Mouse (Mus musculus): ENCODE measurements around the gene Tpk1. TPM values are rescaled to one million over a fixed set of nuclear protein-coding genes. Genes with fewer than 3 reads are reported as not detected.
"Not testable (repeated sequence)": the region's sequence is repeated elsewhere in the genome, so short reads cannot be mapped to it uniquely, and the experiment has no call there.

The Tpk1 gene
- polyA plus RNA-seq, 1 experiment from 2014 or later, result 7.8 TPM

DNA sequence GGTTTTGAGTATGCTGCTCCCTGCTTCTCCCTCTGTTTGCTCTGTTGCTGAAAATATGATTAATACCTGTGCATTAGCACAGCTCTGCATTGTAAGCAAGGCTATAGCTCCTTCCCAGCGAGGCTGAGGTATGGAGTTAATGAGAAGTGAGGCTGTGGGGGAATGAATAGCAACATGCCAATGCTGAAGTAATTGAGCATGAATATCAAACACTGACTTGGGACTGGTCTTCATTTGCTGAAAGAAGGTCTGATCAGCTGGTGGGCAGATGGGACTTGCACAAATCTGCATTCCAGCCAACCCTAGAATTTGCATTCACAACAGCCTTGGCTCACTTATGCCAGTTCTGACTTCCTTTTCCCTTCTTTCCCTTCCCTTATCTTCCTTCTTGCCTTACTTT, 144.0 kb downstream of the Tpk1 start:
- Histone ChIP-seq H3K4me3 (ENCODE audit: inconsistent target) (no peak overlapping the region), H3K79me2 (ENCODE audit: inconsistent target) (no peaks in the 10 kb centered on the region), H3K27ac (no peak overlapping the region), H3K36me3 (ENCODE audit: inconsistent target) (no peaks in the 10 kb centered on the region)
- 92% methylated on average over 1 of the region's 1 CpGs for WGBS (ENCODE audit: missing documents)

DNA sequence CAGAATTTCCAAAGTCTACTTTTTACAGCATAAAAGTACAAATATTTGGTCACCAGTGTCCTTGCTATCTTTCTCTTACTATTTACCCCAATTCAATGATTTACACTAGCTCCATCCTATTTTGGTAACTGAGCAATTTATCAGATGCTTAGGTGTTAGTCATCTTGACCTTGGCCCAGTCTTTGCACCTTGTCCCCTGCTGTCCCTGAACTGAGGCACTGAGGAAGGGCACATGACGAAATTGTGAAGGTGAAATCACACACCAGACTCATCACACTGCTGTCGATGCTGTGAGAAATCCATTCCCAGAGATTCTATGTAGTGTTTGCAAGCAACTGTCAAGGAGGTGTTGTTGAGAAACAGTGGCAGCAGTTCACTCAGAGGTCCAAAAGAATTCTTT, 145.9 kb downstream of the Tpk1 start:
- Histone ChIP-seq H3K27ac (no peak overlapping the region), H3K79me2 (ENCODE audit: inconsistent target) (no peaks in the 10 kb centered on the region), H3K4me3 (ENCODE audit: inconsistent target) (no peak overlapping the region), H3K36me3 (ENCODE audit: inconsistent target) (no peaks in the 10 kb centered on the region)
- WGBS (ENCODE audit: missing documents), result 82% methylated on average over 2 of the region's 2 CpGs

- Histone ChIP-seq H3K4me3 (ENCODE audit: inconsistent target) (no peak overlapping the region), H3K36me3 (ENCODE audit: inconsistent target) (no peaks in the 10 kb centered on the region), H3K79me2 (ENCODE audit: inconsistent target) (no peaks in the 10 kb centered on the region)
Measured at GRCm38 (mm10) chr6:43518378-43518777, 147.7 kb downstream of the Tpk1 start.

GRCm38 (mm10) chr6:43517316-43517655, 148.8 kb downstream of the Tpk1 start:
- no peaks in the 10 kb centered on the region for H3K79me2 ChIP-seq (ENCODE audit: inconsistent target)
- no peak overlapping the region for H3K27ac ChIP-seq
- H3K4me3 ChIP-seq (ENCODE audit: inconsistent target), result no peak overlapping the region
- H3K36me3 ChIP-seq (ENCODE audit: inconsistent target), result no peaks in the 10 kb centered on the region
- WGBS (ENCODE audit: missing documents), result 91% methylated on average over 2 of the region's 2 CpGs

More at GRCm38 (mm10) chr6:43518378-43518777, 147.7 kb downstream of the Tpk1 start:
- no peak overlapping the region for H3K27ac ChIP-seq

DNA sequence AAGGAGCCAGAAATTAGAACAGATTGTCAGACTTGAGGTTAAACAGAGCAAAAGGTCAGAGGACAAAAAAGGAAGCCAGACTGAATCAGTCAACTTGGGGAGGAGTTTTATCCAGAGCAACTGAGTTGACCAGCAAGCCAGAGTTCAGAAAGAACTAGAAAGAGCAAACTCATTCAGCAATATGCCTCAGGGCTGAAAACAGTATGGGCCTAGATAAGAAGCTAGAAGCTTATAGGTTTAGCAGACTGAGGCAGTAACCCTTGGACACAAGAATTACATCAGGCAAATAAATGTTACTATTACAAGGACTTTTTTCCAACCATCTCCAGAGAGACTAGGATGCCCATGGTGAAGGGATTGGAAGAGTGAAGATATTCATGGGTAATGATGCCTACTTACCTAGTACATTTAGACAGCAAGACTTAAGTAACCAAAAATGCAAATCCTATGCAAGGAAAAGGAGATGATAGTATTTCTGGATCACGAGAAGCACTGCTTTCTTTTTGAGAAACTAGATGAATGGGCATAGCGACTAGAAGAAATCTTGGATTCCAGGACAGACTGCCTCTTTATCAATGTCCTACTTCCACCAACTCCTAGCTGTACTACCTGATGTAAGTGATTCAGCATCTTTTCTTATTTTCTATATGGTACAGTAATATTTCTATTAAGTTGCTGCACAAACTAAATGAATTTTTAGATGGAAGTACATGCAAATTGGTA, 149.3 kb downstream of the Tpk1 start:
- H3K27ac ChIP-seq, result no peak overlapping the region
- 100% methylated on average over 2 of the region's 2 CpGs for WGBS (ENCODE audit: missing documents)
- no peak overlapping the region for H3K4me3 ChIP-seq (ENCODE audit: inconsistent target)
- H3K36me3 ChIP-seq (ENCODE audit: inconsistent target), result no peaks in the 10 kb centered on the region
- no peaks in the 10 kb centered on the region for H3K79me2 ChIP-seq (ENCODE audit: inconsistent target)

DNA sequence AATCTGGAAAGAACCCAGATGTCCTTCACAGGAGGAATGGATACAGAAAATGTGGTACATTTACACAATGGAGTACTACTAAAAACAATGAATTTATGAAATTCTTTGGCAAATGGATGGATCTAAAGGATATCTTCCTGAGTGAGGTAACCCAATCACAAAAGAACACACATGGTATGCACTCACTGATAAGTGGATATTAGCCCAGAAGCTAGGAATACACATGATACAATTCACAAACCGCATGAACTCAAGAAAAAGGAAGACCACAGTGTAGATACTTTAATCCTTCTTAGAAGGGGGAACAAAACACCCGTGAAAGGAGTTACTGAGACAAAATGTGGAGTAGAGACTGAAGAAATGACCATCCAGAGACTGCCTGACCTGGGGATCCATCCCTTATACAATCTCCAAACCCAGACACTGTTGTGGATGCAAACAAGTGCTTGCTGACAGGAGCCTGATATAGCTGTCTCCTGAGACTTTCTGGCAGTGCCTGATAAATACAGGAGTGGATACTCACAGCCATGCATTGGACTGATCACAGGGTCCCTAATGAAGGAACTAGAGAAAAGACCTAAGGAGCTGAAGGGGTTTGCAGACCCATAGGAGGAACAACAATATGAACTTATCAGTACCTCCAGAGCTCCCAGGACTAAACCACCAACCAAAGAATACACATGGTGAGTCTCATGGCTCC, 159.2 kb downstream of the Tpk1 start:
- WGBS (ENCODE audit: missing documents), result 88% methylated on average over 2 of the region's 2 CpGs
- not testable (repeated sequence) for H3K27ac ChIP-seq; H3K4me3 ChIP-seq (ENCODE audit: inconsistent target); H3K36me3 ChIP-seq (ENCODE audit: inconsistent target); H3K79me2 ChIP-seq (ENCODE audit: inconsistent target)

DNA sequence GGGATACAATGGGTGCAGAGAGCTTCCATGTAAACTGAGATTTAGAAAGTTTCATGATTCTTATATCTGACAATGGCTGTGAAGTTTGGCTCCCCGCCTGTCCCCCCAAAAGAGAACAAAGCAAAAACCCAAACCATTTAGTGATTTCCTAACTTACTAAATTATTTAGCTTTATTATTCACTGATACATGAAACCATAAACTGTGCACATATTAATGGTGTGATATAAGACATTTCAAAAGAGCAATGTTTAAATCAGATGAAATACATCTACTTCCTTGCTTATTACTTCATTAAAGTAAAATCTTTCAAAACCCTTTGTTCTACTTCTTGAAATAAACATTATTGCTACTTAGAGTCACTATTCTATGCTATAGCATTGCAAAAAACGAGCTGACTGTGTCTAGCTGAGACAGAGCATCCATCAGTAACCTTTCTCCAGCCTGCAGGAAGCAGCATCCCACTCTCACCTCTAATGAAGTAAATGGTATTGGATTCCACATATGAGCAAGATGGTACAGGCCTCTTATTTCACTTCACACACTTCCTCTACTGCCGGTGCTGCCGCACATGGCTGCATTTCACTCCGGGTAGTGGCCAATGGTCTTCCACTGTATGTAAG, 161.4 kb downstream of the Tpk1 start:
- H3K27ac ChIP-seq, result no peak overlapping the region
- WGBS (ENCODE audit: missing documents), result 94% methylated on average over 5 of the region's 5 CpGs
- no peak overlapping the region for H3K4me3 ChIP-seq (ENCODE audit: inconsistent target)
- H3K79me2 ChIP-seq (ENCODE audit: inconsistent target), result no peaks in the 10 kb centered on the region
- no peaks in the 10 kb centered on the region for H3K36me3 ChIP-seq (ENCODE audit: inconsistent target)

DNA sequence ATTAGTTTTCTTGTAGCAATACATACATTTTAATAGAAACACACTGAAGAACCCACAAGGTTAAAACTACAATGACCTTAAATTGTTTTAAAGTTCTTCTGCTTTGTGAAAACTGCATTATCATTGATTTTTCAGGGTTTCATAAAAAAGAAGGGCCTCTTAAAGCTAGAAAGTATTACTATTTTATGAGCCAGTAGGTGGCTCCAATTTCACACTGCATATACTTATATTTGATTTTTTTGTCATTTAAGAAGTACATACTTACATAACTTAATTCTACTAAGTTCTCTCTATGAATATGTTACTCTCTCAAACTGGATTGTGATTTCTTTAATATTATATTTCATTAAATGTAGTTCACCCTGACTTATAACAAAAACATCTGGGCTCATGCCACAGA, 173.7 kb downstream of the Tpk1 start:
- Histone ChIP-seq H3K36me3 (ENCODE audit: inconsistent target) (no peaks in the 10 kb centered on the region), H3K79me2 (ENCODE audit: inconsistent target) (no peaks in the 10 kb centered on the region), H3K27ac (no peak overlapping the region), H3K4me3 (ENCODE audit: inconsistent target) (no peak overlapping the region)

- H3K79me2 ChIP-seq (ENCODE audit: inconsistent target), result no peaks in the 10 kb centered on the region
- no peaks in the 10 kb centered on the region for H3K36me3 ChIP-seq (ENCODE audit: inconsistent target)
- no peak overlapping the region for H3K4me3 ChIP-seq (ENCODE audit: inconsistent target)
- no peak overlapping the region for H3K27ac ChIP-seq
- WGBS (ENCODE audit: missing documents), result 88% methylated on average over 2 of the region's 2 CpGs
Measured at GRCm38 (mm10) chr6:43486691-43487090, 179.4 kb downstream of the Tpk1 start.

DNA sequence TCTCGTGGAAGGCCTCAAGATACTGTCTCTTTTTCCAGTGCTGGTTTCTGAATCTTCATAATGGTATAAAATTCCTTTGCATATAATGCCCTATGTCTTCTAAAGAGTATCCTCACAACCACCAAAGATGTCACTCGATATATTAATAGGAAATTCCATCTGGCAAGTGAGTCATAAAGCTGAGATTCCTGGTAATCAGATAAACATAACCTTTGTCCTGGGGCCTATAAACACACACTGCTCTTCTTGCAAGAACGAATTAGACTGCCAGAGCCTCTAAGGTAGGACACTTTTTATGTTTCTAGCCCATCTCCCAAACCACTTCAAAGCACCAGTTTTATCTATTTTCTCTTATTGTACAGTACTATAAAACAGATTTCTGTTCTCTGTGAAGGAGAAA, 185.4 kb downstream of the Tpk1 start:
- Histone ChIP-seq H3K4me3 (ENCODE audit: inconsistent target) (no peak overlapping the region), H3K27ac (no peak overlapping the region), H3K36me3 (ENCODE audit: inconsistent target) (no peaks in the 10 kb centered on the region), H3K79me2 (ENCODE audit: inconsistent target) (no peaks in the 10 kb centered on the region)
- WGBS (ENCODE audit: missing documents), result 93% methylated on average over 3 of the region's 3 CpGs

- 91% methylated on average over 7 of the region's 7 CpGs for WGBS (ENCODE audit: missing documents)
- no peaks in the 10 kb centered on the region for H3K79me2 ChIP-seq (ENCODE audit: inconsistent target)
- H3K27ac ChIP-seq, result no peak overlapping the region
- no peak overlapping the region for H3K4me3 ChIP-seq (ENCODE audit: inconsistent target)
- H3K36me3 ChIP-seq (ENCODE audit: inconsistent target), result no peaks in the 10 kb centered on the region
Measured at GRCm38 (mm10) chr6:43478810-43479209, 187.3 kb downstream of the Tpk1 start.

GRCm38 (mm10) chr6:43476406-43476805, 189.7 kb downstream of the Tpk1 start:
- Histone ChIP-seq H3K4me3 (ENCODE audit: inconsistent target) (no peak overlapping the region), H3K36me3 (ENCODE audit: inconsistent target) (no peaks in the 10 kb centered on the region), H3K79me2 (ENCODE audit: inconsistent target) (no peaks in the 10 kb centered on the region), H3K27ac (no peak overlapping the region)
- WGBS (ENCODE audit: missing documents), result 90% methylated on average over 3 of the region's 3 CpGs

DNA sequence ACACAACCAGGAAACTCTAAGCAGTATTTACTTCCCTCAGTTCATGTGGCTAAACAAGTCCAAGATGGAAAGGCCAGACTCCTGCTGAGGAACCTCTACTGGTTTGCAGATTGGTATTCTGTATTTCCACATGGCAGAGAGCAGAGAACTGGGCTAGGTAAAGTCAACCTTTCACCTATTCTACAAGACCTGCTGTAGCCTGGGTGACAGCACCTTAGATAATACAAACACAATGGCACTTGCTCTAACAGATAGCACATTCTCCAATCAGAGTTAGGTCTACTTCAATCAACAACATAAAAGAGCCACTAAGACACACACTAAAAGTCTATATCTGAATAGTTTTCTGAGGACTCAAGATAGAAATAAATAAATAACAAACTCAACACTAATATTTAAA, 190.2 kb downstream of the Tpk1 start:
- Histone ChIP-seq H3K27ac (no peak overlapping the region), H3K4me3 (ENCODE audit: inconsistent target) (no peak overlapping the region), H3K79me2 (ENCODE audit: inconsistent target) (no peaks in the 10 kb centered on the region), H3K36me3 (ENCODE audit: inconsistent target) (no peaks in the 10 kb centered on the region)

DNA sequence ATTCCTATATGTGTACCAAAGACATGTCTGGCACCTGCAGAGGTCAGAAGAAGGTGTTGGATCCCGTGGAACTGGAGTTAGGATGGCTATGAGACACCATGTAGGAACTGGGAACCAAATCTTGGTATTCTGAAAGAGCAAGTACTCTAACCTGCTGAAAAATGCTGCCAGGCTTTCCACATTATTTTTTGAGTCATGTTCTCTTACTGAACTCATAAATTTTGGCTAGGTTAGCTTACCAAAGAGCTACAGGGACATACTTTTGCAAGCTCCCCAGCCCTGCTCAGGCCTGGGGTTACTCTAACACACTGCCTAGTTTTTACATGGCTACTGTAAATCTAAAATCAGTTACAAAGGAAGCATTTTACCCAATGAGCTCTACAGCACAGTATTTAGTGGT, 194.5 kb downstream of the Tpk1 start:
- 85% methylated on average over 1 of the region's 1 CpGs for WGBS (ENCODE audit: missing documents)
- H3K36me3 ChIP-seq (ENCODE audit: inconsistent target), result no peaks in the 10 kb centered on the region

GRCm38 (mm10) chr6:43468821-43469594, 197.1 kb downstream of the Tpk1 start:
- 91% methylated on average over 10 of the region's 10 CpGs for WGBS (ENCODE audit: missing documents)
- H3K27ac ChIP-seq, result no peak overlapping the region
- H3K4me3 ChIP-seq (ENCODE audit: inconsistent target), result no peak overlapping the region
- H3K36me3 ChIP-seq (ENCODE audit: inconsistent target), result no peaks in the 10 kb centered on the region
- H3K79me2 ChIP-seq (ENCODE audit: inconsistent target), result no peaks in the 10 kb centered on the region

More for the DNA sequence above, 194.5 kb downstream of the Tpk1 start:
- Histone ChIP-seq H3K79me2 (ENCODE audit: inconsistent target) (no peaks in the 10 kb centered on the region), H3K27ac (no peak overlapping the region), H3K4me3 (ENCODE audit: inconsistent target) (no peak overlapping the region)
